Mouse (Mus musculus) ES-E14 (cell line): ENCODE measurements around the gene Clip2.

Source experiments
- MAFK ChIP-seq: IDR thresholded peaks from 2 replicates; pipeline ENCODE4 v1.6.1; 2014; ENCODE audit warnings: mild to moderate bottlenecking, low read depth, low read length, inconsistent platforms; ENCODE audit not compliant: insufficient read depth
- ZC3H11A ChIP-seq: IDR thresholded peaks from 2 replicates; pipeline ENCODE4 v1.6.1; 2012; ENCODE audit warnings: low read depth, mild to moderate bottlenecking, inconsistent platforms, low read length, borderline replicate concordance

GRCm38 (mm10) chr5:134521806-134522205 is 30.4 kb downstream of the Clip2 start:
- TF ChIP-seq ZC3H11A = no peak
- no peak for TF ChIP-seq MAFK
